Mouse (Mus musculus): ENCODE measurements around the gene Adm2.

GRCm38 (mm10) chr15:89286114-89286513, 36.4 kb upstream of the Adm2 start:
- TF ChIP-seq POLR2A (IDR thresholded peaks at IDR 0.05; ENCODE audit: borderline replicate concordance, insufficient read depth, low read length) (no peak), CTCF (IDR thresholded peaks at IDR 0.05; ENCODE audit: borderline replicate concordance, insufficient read depth, low read depth, low read length) (no peak)

Data from cerebellum, adult 2 months (tissue).